Mouse (Mus musculus) urinary bladder, postnatal 14 days (tissue): ENCODE results near the gene Tox4.

Experiments used
- DNase-seq: peaks from one replicate; pipeline ENCODE4 v3.0.0; 2021; ENCODE audit warnings: low spot score

Tox4 gene

GRCm38 (mm10) chr14:52313931-52314807, 35.2 kb downstream of the Tox4 start:
- no peak for DNase-seq

GRCm38 (mm10) chr14:52314808-52315150, 35.8 kb downstream of the Tox4 start:
- no peak for DNase-seq

GRCm38 (mm10) chr14:52315283-52315780, 36.4 kb downstream of the Tox4 start:
- no peak for DNase-seq

- peak; percentile 66 for DNase-seq
Observed at GRCm38 (mm10) chr14:52315792-52316440, 37.0 kb downstream of the Tox4 start.

GRCm38 (mm10) chr14:52316441-52317225, 37.7 kb downstream of the Tox4 start:
- no peak for DNase-seq

- DNase-seq = no peak
Observed at GRCm38 (mm10) chr14:52319361-52319760, 40.4 kb downstream of the Tox4 start.

GRCm38 (mm10) chr14:52325890-52326289, 46.9 kb downstream of the Tox4 start:
- DNase-seq = no peak

GRCm38 (mm10) chr14:52327375-52327901, 48.5 kb downstream of the Tox4 start:
- DNase-seq = no peak

- DNase-seq = no peak
Observed at GRCm38 (mm10) chr14:52327910-52328812, 49.2 kb downstream of the Tox4 start, which contains the start of gene Sall2. TSS of gene Sall2 (minus strand) at chr14:52328762.

- DNase-seq = no peak
Observed at GRCm38 (mm10) chr14:52331069-52331750, 52.3 kb downstream of the Tox4 start.

GRCm38 (mm10) chr14:52332171-52332570, 53.2 kb downstream of the Tox4 start:
- DNase-seq = no peak

- DNase-seq = peak; percentile 65
Observed at GRCm38 (mm10) chr14:52338751-52339511, 60.0 kb downstream of the Tox4 start.

GRCm38 (mm10) chr14:52339512-52339852, 60.5 kb downstream of the Tox4 start:
- DNase-seq = no peak
